Mouse (Mus musculus) G1E-ER4 (cell line): ENCODE measurements around the gene Ndufs8. TPM values are rescaled to one million over a fixed set of nuclear protein-coding genes. Genes with fewer than 3 reads are reported as not detected.

Experiments used
- GATA1 ChIP-seq: IDR thresholded peaks from one replicate; pipeline ENCODE4 v1.8.0; 2012; ENCODE audit warnings: low read length, inconsistent platforms
- polyA plus RNA-seq: library from polyadenylated mRNA; stranded (reverse); fragments of >175 nt; gene quantifications from 2 replicates; pipeline ENCODE4 v1.2.3, GENCODE M21; 2012

Gene Ndufs8
- polyA plus RNA-seq, 1 experiment, result 41.9 TPM

GRCm38 (mm10) chr19:3919928-3920327, 7.4 kb upstream of the Ndufs8 start:
- no peak for TF ChIP-seq GATA1

DNA sequence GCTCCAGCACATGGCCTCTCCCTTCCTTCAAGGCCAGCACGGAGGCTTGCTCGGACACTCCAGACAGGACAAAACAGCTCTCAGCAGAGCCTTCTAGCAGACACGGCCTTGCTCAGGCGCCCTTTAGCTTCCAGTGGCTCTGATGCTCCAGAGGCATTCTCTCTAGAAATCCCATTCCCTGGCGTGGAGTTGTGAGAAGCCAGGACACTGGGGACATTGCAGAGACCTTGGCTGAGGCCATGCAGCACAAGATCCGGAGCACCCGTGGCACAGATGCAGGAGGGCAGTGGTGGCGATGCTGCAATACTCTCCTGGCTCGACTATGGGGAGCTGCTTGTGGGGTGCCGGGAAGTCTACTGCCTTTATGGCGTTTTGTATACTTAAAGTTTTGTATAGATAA, 4.2 kb upstream of the Ndufs8 start:
- TF ChIP-seq GATA1, result no peak

DNA sequence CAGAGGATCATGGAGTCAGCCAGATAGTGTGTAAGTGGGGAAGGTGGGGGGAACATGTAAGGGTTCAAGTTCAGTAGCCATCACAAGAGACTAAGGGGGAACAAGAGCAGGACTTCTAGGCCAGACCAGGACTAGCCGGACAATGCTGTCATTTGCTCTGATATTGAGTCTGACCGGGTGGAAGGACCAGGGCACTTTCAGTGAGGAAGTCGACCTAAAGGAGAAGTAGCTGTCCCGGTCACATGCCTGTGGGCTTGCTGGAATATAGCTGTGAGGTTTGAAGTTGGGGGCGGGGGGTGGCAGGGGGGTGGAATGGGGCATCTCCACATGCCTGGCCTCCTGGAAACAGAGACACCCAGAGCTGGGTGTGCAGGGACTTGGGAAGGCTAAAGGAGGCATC, 2.0 kb upstream of the Ndufs8 start:
- no peak for TF ChIP-seq GATA1

DNA sequence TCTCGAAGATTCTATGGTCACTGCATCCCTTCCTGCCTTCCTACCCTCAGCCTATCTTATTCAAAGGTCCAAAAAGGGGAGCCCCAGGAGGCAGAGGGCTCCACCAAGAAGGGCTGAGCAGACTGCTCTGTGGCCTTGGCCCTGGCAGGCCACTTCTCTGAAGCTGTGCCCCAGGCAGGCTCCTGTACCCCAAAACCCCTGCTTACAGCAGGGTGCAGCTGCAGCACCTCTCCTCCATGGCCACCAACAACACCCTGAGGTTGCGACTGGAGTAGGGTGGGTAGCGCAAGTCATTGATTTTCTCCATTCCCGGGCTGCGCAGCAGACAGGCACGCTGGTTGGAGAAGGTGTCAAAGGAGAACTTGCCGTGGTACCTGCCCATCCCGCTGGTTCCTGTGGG, 1.1 kb upstream of the Ndufs8 start:
- no peak for TF ChIP-seq GATA1

- TF ChIP-seq GATA1, result no peak
Measured at GRCm38 (mm10) chr19:3910206-3910605, 2.4 kb downstream of the Ndufs8 start.

GRCm38 (mm10) chr19:3907876-3908660, 4.5 kb downstream of the Ndufs8 start:
- TF ChIP-seq GATA1, result no peak

- TF ChIP-seq GATA1, result no peak
Measured at GRCm38 (mm10) chr19:3906795-3907786, 5.5 kb downstream of the Ndufs8 start, which contains the start of gene Tcirg1. TSS of gene Tcirg1 (minus strand) at chr19:3907133.

DNA sequence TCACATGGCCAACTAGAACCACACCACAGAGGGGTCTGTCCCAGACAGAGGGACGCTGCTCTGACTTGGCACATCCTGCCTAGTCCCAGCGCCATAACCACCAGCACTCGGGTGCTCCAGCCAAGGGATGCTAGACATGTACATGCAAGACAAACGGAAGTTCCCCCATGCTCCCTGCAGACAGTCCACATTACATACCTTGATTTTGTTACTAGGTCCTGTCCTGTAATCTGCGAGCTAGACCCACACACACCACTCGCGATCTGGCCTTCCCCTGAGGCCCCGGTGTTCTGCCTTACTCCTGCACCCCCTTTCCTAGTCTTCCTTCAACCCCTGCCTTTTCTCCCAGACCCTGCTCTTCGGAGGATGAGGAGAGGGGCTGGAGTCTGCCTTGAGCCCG, 6.2 kb downstream of the Ndufs8 start:
- TF ChIP-seq GATA1, result no peak

DNA sequence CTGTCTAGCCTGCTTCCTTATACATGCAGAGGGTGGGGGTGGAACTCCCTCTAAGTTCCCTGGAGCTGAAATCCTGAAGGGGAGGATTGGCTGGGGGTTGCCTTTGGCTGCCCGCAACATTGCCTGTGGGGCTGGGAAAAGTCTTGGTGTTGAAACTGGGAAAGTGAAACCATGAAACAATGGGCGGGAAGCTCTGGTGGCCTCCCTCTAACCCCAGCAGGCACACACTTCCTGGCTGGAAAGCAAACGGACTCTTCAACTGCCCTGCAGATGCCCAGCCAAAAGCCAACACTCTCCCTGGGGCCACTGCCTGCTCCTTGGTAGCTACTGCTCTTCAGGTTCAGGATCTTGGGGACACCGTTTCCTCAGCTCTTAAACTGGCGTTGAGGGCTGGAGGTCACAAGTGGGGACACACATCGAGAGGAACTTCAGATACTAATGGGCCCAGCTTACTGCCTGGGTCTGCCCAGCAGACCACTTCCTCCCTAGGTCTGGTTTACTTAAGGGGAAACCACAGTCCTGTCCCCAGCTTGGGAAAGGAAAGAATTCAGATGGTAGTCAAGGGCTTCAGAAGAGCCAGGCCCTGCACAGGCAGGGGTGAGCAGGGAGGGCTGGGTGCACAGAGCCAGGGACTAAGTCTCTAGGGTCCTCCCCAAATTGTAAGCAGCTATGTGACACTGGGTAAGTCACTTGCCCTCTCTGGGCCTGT, 7.2 kb downstream of the Ndufs8 start:
- no peak for TF ChIP-seq GATA1

GRCm38 (mm10) chr19:3904363-3904675, 8.3 kb downstream of the Ndufs8 start:
- no peak for TF ChIP-seq GATA1

DNA sequence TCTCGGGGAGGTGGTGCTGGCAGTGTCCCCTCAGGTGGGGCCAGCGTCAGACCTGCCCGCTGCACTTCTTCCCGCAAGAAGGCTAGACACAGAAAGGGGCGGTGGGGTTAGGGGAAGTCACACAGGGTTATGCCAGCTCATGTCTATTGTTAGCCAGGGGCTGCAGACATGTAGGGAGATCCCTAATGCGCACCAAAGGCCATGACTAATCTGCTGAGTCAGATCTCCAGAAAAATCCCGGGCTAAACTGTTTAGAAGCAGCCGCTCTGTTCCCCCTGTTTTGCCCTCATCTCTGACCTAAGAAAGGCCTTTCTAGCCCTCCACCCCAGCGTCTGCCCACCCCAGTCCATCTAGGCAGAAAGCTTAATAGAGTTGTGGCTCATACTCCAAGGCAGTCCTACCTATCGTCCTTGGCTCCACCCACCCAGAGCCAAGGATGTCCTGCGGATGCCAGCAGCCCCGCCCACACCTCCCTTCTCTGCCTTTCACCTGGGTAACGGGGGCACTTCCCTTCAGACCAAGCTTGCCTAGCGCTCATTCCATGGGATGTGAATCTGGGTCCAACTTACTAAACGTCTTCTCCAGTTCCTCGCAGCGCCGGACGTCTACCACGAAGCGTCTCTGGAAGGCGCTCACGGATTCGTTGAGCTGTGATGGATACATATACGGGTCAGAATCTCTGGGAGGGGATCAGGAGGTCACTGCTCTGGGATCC, 8.8 kb downstream of the Ndufs8 start:
- TF ChIP-seq GATA1, result no peak

DNA sequence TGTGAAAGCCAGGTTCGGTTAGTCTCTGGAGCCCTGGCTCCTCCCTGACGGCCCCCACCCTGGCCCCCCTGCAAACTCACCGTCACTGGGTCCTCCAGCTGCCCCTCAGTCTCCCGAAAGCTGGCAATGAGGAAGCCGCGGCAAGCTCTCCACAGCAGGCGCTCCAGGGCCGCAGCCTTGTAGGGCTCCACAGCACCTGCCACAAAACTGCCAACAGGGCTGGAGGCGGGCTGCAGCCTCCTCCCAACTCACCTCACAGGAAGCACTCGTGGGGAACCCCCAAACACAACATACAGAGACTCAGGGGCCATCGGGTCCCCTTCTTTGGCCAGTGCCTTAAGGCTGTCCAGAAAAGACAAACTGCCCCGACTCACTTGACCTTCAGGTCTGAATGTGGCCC, 9.6 kb downstream of the Ndufs8 start:
- no peak for TF ChIP-seq GATA1

DNA sequence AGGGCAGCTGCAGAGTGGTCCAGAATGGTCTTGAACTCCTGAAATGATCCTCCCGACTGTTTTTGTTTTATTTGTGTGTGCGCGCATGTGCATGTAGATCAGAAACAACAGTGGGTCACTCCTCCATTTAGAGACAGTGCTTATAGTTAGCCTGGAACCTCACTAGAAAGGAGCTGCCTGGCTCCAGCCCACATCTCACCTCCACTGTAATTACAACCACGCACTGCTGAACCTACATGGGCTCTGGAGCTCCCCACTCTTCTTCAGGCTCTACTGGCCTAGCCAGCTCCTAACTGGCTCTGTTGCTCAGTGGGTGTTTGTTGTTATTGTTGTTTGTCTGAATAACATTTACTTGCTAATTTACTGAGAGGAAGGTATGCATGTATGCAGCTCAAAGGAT, 13.0 kb downstream of the Ndufs8 start:
- no peak for TF ChIP-seq GATA1

GRCm38 (mm10) chr19:3898952-3899351, 13.6 kb downstream of the Ndufs8 start:
- TF ChIP-seq GATA1, result no peak

- TF ChIP-seq GATA1, result no peak
Measured at GRCm38 (mm10) chr19:3897557-3897956, 15.0 kb downstream of the Ndufs8 start.

DNA sequence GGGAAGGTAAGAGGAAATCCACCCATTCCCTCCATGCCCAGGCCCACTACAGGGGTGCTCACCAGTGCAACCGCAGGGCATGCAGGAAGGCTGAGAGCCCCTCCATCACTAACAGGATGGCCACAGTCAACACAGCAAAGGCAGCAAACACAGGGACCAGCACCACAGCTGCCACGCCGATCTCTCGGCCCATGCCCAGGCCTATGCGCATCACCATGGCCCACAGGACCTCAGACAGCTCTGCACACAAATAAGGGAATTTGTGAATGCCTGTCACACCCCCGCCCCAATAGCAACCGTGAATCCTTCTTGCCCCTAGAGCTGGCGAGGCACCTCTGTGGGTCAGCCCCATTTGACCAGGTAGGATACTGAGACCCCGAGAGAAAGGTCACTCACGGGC, 16.4 kb downstream of the Ndufs8 start:
- no peak for TF ChIP-seq GATA1
